Mouse (Mus musculus): Measurements from ENCODE around the gene Phlda1.

Phlda1 gene

GRCm38 (mm10) chr10:111534691-111535090, 28.6 kb downstream of the Phlda1 start:
- no peak for DNase-seq

- no peak for DNase-seq
Measured at GRCm38 (mm10) chr10:111537410-111537809, 31.3 kb downstream of the Phlda1 start.

DNA sequence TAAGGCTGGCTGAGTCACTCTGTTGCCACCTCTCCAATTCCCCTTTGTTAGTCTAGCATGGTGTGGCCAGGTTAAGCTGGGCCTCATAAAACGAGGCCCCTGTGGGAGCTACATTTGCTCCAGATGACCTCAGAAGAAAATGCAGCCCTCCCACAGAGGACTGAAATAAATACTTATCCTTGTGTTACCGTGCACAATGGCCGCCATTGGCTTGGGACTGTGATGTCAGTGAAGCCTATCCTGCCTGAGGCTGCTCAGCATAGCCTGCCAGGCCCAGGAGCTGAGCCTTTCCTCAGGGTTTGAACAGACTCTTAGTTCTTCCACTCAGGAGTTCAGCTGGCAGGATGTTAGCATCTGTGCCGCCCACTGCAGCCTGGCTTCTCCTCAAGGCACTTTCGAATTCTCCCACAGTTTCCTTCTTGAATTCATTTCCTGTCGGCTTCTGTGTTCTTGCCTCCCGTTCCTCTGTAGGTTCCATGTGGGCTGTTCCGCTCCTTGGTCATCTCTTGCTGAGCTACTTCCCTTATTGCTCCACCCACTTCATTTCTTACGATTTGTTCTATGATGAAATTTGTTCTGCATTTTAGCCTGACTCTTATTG, 33.7 kb downstream of the Phlda1 start:
- peak; percentile 55 for DNase-seq

- no peak for DNase-seq
Measured at GRCm38 (mm10) chr10:111540678-111541077, 34.6 kb downstream of the Phlda1 start.

DNA sequence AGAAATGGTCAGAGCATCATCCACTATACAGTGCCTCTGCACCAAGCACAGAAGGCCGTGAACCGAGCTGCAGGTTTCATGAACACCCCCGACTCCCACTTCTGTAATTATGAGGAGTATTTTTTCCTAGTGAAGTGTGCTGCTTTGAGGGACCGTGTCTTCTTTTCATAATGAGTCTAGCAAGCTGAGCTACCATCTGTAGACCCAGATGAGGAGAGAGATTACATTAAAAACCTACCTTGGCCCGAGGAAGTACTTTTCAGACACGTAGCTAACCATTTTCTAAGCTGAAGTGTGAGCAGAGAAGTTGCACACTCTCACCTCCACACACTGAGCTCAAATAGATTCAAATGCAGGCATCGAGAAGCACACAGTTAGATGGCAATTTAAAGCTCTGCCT, 37.0 kb downstream of the Phlda1 start:
- no peak for DNase-seq

DNA sequence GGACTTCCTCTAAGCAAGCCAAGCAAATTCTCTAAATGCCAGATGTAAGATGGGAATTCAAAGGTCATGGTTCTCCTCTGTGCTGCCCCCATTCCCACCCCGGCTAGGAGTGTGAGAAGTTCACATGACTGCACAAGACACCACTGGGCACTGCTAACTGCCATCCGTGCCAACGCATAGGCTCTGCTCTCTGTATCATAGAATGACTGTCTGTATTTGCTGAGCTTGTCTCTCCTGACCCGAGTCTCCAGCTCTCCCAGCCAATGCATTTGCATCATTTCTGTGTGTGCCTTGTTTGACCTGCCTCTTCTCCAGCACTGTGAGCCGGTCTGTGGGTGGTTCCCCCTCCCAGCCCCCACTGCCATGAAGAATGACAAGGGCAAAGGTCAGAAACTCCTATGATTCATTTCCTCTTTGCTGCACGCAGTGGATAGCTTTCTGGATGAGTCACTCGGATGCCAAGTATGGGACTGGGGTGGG, 37.7 kb downstream of the Phlda1 start:
- no peak for DNase-seq

DNA sequence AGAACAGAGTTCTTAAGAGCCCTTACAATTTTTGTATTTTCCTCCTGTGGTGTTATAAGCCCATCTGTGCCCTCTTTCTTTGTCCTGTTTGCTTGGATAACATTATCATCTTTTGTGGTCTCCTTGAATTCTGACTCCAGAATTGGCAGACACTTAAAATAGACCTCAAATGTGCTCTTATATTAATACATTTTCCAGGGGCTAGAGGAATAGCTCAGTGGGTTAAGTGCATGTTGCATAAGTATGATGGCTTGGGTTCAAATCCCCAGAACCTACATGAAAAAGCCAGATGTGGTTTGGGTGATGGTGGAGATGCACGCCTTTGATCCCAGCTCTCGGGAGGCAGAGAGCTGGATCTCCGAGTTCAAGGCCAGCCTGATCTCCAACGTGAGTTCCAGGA, 38.2 kb downstream of the Phlda1 start:
- DNase-seq, result no peak

DNA sequence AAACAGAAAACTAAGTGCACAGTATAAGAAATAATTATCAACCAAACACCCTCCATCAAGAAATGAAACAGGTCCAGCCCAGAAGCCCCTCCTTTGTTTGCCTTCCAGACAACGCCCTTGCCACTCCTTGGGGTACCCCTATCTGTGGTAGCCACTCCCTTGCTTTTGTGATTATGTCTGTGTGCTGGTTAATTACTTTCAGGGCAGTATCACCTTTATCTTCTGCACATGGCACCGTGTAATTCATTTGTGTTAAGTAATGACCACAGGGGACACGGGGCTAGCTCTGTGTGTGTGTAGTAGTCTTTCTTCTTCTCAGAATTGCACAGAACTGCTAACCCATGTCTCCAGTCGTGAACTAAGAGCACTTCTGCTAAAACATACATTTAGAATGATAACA, 39.6 kb downstream of the Phlda1 start:
- DNase-seq, result no peak

- no peak for DNase-seq
Measured at GRCm38 (mm10) chr10:111547881-111548372, 41.8 kb downstream of the Phlda1 start.

DNA sequence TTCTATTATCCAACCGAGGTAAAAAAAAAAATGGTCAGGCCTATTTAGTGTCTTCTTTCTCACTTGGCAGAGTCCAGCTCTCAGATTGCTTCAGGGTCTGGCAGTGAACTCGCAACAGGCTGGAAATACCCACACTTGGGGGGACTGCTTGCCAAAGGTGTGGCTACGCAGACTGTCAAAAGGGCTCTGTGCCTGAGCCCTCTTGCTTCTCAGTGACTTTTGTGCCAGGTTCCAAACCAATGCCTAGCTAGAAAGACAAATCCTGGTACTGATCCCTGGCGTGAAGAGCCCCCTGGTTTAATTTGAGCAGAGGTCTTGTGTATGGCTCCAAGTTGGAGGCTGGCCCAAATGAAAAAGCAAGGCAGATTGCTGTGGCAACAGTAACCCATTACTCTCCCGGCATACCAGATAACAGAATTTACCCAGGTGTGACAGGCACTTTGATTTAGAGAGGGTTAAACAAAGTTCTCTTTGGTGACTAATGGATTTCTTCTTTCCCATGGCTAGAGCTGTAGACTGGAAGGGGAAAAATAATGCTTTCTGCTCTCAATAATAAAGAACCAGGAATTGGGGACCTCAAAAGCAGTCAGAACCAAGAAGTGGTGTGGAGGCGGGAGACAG, 44.1 kb downstream of the Phlda1 start:
- DNase-seq, result no peak

- no peak for DNase-seq
Measured at GRCm38 (mm10) chr10:111553695-111554094, 47.6 kb downstream of the Phlda1 start.

GRCm38 (mm10) chr10:111554651-111555050, 48.6 kb downstream of the Phlda1 start:
- DNase-seq, result no peak

- no peak for DNase-seq
Measured at GRCm38 (mm10) chr10:111558211-111558610, 52.1 kb downstream of the Phlda1 start.

Data from right cerebral cortex, postnatal 14 days (tissue).